Mouse (Mus musculus): Measurements from ENCODE around the gene Cyld.

DNA sequence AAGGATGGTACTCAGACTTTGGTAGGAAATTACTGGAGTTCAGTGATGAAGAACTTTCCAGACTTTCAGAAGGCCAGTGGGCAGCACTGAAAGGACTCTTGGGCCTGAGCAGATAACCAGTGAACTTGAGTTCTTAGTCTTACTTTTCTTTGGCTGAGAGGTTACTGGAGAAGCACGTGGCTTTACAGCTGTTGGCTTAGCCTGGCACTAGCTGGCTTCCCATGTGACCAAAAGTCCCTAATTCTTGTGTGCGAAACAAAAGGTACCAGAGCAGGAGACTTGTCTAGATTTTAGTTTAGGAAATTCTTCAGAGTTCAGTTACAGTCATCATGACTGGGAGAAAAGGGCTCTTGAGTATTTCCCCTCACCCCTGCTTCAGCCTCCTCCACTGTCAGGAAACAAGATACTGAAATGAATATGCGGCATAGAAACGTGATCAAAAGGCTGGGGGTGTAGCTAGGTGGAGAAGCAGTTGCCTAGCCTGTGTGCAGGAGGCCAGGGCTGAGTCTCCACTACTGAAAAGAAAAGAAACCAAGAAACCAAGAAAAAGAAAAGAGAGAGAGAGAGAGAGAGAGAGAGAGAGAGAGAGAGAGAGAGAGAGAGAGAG lies 5.4 kb upstream of the Cyld start:
- TF ChIP-seq CTCF (IDR thresholded peaks at IDR 0.05; ENCODE audit: low read depth) (no peak), EP300 (IDR thresholded peaks at IDR 0.05; ENCODE audit: low read depth) (no peak)
